Mouse (Mus musculus): ENCODE measurements around the gene Pmpca. TPM values are rescaled to one million over a fixed set of nuclear protein-coding genes. Genes with fewer than 3 reads are reported as not detected.

Gene Pmpca
- polyA plus RNA-seq, 1 experiment, result 21.2 TPM

DNA sequence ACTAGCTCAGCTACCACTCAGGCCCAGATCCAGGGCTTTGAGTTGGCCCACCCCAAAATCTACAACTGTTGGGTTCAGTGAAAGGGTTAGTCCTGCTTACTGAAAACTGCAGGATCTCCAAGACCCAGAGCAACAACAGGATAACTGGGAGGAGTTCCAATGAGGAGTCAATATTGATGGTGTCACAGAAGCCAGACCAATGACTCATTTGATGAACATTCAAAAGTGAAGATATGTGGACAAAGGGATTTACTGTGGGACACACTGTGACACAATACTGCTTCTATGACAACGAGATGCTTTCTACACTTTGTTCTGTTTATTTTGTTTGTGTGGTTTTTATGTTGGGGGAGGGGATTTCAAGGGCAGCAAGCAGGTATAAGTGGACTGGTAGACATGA, 29.0 kb downstream of the Pmpca start:
- 97% methylated on average over 1 of the region's 1 CpGs for WGBS
- peaks cover 48% of the 10 kb centered on the region for H3K36me3 ChIP-seq (ENCODE audit: control insufficient read depth, insufficient read depth, low read length)
- TF ChIP-seq CTCF (IDR thresholded peaks at IDR 0.05; ENCODE audit: extremely low read depth, insufficient read depth, insufficient read length, insufficient replicate concordance), result no peak
- TF ChIP-seq POLR2A (IDR thresholded peaks at IDR 0.05; ENCODE audit: low read depth, low read length), result no peak

DNA sequence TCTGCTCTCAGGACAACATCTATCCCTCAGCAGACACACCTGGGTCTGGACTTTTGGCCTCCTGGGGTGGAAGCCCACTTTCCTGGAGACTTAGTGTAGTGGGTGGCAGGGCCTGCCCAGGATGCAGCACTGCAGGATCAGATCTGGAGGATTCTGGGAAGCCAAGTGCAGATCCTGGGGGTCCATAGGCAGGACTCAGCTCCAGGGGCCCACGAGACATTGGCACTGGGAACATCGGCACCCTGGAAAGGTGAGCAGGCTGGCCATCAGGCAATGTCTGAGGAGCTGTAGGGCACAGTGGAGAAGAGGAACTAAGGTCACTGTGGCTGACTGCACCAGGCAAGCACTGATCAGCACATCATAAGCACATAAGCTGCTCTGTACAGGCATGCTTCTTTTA, 32.8 kb downstream of the Pmpca start:
- H3K36me3 ChIP-seq (ENCODE audit: control insufficient read depth, insufficient read depth, low read length), result peaks cover 52% of the 10 kb centered on the region
- H3K4me1 ChIP-seq (ENCODE audit: control insufficient read depth, insufficient read depth, insufficient read length), result no peaks in the 10 kb centered on the region
- TF ChIP-seq CTCF (IDR thresholded peaks at IDR 0.05; ENCODE audit: extremely low read depth, insufficient read depth, insufficient read length, insufficient replicate concordance), result no peak
- no peak for TF ChIP-seq POLR2A (IDR thresholded peaks at IDR 0.05; ENCODE audit: low read depth, low read length)
- WGBS, result 95% methylated on average over 2 of the region's 2 CpGs
- H3K4me3 ChIP-seq (ENCODE audit: extremely low read depth, insufficient read depth, insufficient read length), result no peak overlapping the region
- H3K27me3 ChIP-seq (ENCODE audit: control insufficient read depth, insufficient read depth, low read length), result no peaks in the 10 kb centered on the region
- DNase-seq (ENCODE audit: low read depth in 1 of 2, low spot score in 2 of 2), result no peak
- no peak overlapping the region for H3K27ac ChIP-seq (ENCODE audit: insufficient read depth, low read length)

More for the DNA sequence above, 29.0 kb downstream of the Pmpca start:
- Histone ChIP-seq H3K27ac (ENCODE audit: insufficient read depth, low read length) (no peak overlapping the region), H3K4me3 (ENCODE audit: extremely low read depth, insufficient read depth, insufficient read length) (no peak overlapping the region), H3K4me1 (ENCODE audit: control insufficient read depth, insufficient read depth, insufficient read length) (no peaks in the 10 kb centered on the region), H3K27me3 (ENCODE audit: control insufficient read depth, insufficient read depth, low read length) (no peaks in the 10 kb centered on the region)
- no peak for DNase-seq (ENCODE audit: low read depth in 1 of 2, low spot score in 2 of 2)

DNA sequence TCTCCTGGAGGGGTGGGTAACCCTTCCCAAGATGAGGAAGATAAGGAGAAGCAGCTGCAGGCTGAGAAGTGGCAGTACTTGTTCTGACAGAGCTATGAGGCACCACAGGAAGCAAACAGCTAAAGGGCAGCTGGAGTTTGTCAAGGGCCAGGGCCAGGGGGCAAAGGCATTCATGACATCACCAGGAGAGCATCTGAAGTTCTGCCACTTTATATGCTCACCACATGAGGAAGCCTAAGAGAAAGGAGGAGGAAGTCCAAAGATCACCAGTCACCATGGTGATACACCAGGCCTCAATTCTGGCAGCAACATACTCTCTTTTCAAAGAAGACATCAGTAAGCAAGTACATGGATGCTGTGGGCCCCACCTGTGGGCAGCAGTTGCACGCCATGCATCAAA, 33.9 kb downstream of the Pmpca start:
- 97% methylated on average over 1 of the region's 1 CpGs for WGBS
- TF ChIP-seq POLR2A (IDR thresholded peaks at IDR 0.05; ENCODE audit: low read depth, low read length) (no peak), CTCF (IDR thresholded peaks at IDR 0.05; ENCODE audit: extremely low read depth, insufficient read depth, insufficient read length, insufficient replicate concordance) (no peak)
- no peaks in the 10 kb centered on the region for H3K4me1 ChIP-seq (ENCODE audit: control insufficient read depth, insufficient read depth, insufficient read length)
- H3K36me3 ChIP-seq (ENCODE audit: control insufficient read depth, insufficient read depth, low read length), result peaks cover 54% of the 10 kb centered on the region
- H3K4me3 ChIP-seq (ENCODE audit: extremely low read depth, insufficient read depth, insufficient read length), result no peak overlapping the region
- no peak for DNase-seq (ENCODE audit: low read depth in 1 of 2, low spot score in 2 of 2)
- no peaks in the 10 kb centered on the region for H3K27me3 ChIP-seq (ENCODE audit: control insufficient read depth, insufficient read depth, low read length)
- H3K27ac ChIP-seq (ENCODE audit: insufficient read depth, low read length), result no peak overlapping the region

DNA sequence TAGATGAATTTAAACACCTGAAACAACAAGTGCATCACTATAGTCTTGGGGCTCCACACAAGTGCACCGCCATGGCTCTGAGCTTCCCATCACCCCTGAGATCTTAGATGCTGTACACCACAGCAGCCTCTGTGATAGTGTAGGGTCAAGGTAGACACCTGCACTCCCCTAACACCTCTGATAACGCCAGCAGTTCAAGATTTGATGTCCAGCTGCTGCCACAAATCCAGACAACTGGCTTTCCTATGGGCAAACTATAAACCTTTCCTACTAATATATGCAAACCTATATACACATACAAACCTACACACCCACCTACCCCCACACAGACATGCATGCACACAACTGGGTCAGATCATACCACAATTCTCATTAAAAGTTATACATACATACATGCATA, 35.4 kb downstream of the Pmpca start:
- TF ChIP-seq CTCF (IDR thresholded peaks at IDR 0.05; ENCODE audit: extremely low read depth, insufficient read depth, insufficient read length, insufficient replicate concordance) (no peak), POLR2A (IDR thresholded peaks at IDR 0.05; ENCODE audit: low read depth, low read length) (no peak)
- no peak overlapping the region for H3K4me3 ChIP-seq (ENCODE audit: extremely low read depth, insufficient read depth, insufficient read length)
- H3K4me1 ChIP-seq (ENCODE audit: control insufficient read depth, insufficient read depth, insufficient read length), result no peaks in the 10 kb centered on the region
- 94% methylated on average over 2 of the region's 2 CpGs for WGBS
- no peak for DNase-seq (ENCODE audit: low read depth in 1 of 2, low spot score in 2 of 2)
- H3K27me3 ChIP-seq (ENCODE audit: control insufficient read depth, insufficient read depth, low read length), result no peaks in the 10 kb centered on the region
- no peak overlapping the region for H3K27ac ChIP-seq (ENCODE audit: insufficient read depth, low read length)
- H3K36me3 ChIP-seq (ENCODE audit: control insufficient read depth, insufficient read depth, low read length), result peaks cover 62% of the 10 kb centered on the region

DNA sequence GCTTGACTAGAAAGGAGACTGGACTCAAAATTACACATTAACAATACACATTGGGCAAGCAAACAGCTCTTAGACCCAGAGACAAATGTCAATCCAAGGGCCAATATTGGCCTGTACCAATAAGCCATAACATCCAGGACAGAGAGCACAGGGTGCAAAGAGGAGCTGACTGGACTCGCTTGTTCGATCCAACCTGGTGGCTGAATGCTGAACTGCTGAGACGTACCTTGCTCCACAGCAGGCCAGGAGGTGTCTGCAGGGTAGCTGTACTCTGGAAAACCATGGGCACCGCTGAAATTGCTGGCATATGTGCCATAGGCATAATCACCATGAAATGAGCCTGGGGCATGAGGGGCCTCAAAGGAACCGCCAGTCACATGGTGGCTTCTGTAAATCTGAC, 40.7 kb downstream of the Pmpca start:
- H3K27ac ChIP-seq (ENCODE audit: insufficient read depth, low read length), result no peak overlapping the region
- TF ChIP-seq POLR2A (IDR thresholded peaks at IDR 0.05; ENCODE audit: low read depth, low read length) (no peak), CTCF (IDR thresholded peaks at IDR 0.05; ENCODE audit: extremely low read depth, insufficient read depth, insufficient read length, insufficient replicate concordance) (no peak)
- no peak for DNase-seq (ENCODE audit: low read depth in 1 of 2, low spot score in 2 of 2)
- no peaks in the 10 kb centered on the region for H3K27me3 ChIP-seq (ENCODE audit: control insufficient read depth, insufficient read depth, low read length)
- WGBS, result 97% methylated on average over 5 of the region's 5 CpGs
- no peak overlapping the region for H3K4me3 ChIP-seq (ENCODE audit: extremely low read depth, insufficient read depth, insufficient read length)
- H3K36me3 ChIP-seq (ENCODE audit: control insufficient read depth, insufficient read depth, low read length), result peaks cover 57% of the 10 kb centered on the region
- no peaks in the 10 kb centered on the region for H3K4me1 ChIP-seq (ENCODE audit: control insufficient read depth, insufficient read depth, insufficient read length)

DNA sequence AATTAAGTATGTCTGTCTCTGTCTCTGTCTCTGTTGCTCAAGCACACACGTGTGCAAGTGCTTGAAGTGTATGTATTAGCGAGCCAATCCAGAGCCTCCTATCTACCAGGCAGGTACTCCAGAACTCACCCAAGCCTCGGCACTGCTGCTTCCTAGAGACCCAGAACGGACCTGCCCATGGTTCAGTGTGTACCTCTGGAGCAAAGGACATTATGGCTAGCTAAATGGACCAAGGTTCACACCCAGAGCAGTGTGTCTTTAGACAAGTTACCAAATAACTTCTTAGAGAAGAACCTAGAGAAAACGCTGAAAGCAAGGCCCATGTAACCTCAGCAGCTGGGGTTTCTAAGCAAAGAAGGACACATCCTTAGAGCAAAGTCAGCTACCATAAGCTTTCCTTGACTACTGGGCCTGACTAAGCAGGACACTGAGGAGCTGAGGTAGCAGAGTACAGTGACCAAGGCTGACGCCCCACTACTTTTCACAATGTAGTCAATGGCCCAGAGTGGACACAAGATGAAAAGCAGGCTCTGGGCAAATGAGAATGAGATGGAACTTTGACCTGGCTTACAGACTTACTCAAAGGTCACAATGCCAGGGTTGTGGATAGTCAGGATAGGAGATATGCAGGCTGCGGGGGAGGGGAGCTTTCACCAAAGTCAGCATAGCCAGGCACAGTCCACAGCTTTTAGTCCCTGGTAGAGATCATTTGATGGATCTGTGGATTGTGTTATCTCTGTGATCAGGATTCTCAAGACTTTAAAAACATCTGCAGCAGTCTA, 45.8 kb downstream of the Pmpca start:
- no peak for TF ChIP-seq CTCF (IDR thresholded peaks at IDR 0.05; ENCODE audit: extremely low read depth, insufficient read depth, insufficient read length, insufficient replicate concordance)
- H3K4me1 ChIP-seq (ENCODE audit: control insufficient read depth, insufficient read depth, insufficient read length), result no peaks in the 10 kb centered on the region
- peaks cover 54% of the 10 kb centered on the region for H3K36me3 ChIP-seq (ENCODE audit: control insufficient read depth, insufficient read depth, low read length)
- no peak overlapping the region for H3K27ac ChIP-seq (ENCODE audit: insufficient read depth, low read length)
- WGBS, result 90% methylated on average over 7 of the region's 7 CpGs
- H3K27me3 ChIP-seq (ENCODE audit: control insufficient read depth, insufficient read depth, low read length), result no peaks in the 10 kb centered on the region
- DNase-seq (ENCODE audit: low read depth in 1 of 2, low spot score in 2 of 2), result no peak
- no peak overlapping the region for H3K4me3 ChIP-seq (ENCODE audit: extremely low read depth, insufficient read depth, insufficient read length)

DNA sequence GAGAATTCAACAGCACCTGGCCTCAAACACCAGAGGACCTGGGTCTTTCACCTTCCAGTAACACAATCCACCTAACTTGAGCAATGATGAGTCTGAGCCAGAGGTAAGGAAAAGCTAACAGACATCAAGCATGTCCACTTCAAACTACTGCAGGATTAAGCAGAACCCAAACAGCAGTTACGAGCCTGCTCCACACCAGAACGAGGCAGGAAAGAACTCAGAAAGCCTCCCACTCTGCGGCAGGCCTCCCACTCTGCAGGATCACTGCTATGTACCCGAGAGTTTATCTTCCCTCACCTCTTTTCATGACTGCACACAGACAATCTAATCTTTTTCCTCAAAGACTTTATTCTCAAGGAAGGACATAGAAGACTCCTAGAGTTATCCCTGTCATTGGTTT, 48.1 kb downstream of the Pmpca start:
- no peak overlapping the region for H3K4me3 ChIP-seq (ENCODE audit: extremely low read depth, insufficient read depth, insufficient read length)
- WGBS, result 83% methylated on average over 4 of the region's 4 CpGs
- H3K36me3 ChIP-seq (ENCODE audit: control insufficient read depth, insufficient read depth, low read length), result peaks cover 54% of the 10 kb centered on the region
- no peaks in the 10 kb centered on the region for H3K4me1 ChIP-seq (ENCODE audit: control insufficient read depth, insufficient read depth, insufficient read length)
- TF ChIP-seq CTCF (IDR thresholded peaks at IDR 0.05; ENCODE audit: extremely low read depth, insufficient read depth, insufficient read length, insufficient replicate concordance), result no peak
- no peak for TF ChIP-seq POLR2A (IDR thresholded peaks at IDR 0.05; ENCODE audit: low read depth, low read length)
- no peak overlapping the region for H3K27ac ChIP-seq (ENCODE audit: insufficient read depth, low read length)
- DNase-seq (ENCODE audit: low read depth in 1 of 2, low spot score in 2 of 2), result no peak
- H3K27me3 ChIP-seq (ENCODE audit: control insufficient read depth, insufficient read depth, low read length), result no peaks in the 10 kb centered on the region

Data from spleen, adult 2 months (tissue).